Mouse (Mus musculus) B cell, adult (primary cell): ENCODE measurements around the gene Baiap3. TPM values are rescaled to one million over a fixed set of nuclear protein-coding genes. Genes with fewer than 3 reads are reported as not detected.

Source experiments
- total RNA-seq: library from RNA; stranded (reverse); gene quantifications from 4 replicates; pipeline ENCODE4 v1.2.4, GENCODE M21; 2023; ENCODE audit not compliant: inconsistent age

Baiap3 gene
- total RNA-seq, result 0.54 to 2.4 TPM (median 1.2 TPM) in 4 replicates

DNA sequence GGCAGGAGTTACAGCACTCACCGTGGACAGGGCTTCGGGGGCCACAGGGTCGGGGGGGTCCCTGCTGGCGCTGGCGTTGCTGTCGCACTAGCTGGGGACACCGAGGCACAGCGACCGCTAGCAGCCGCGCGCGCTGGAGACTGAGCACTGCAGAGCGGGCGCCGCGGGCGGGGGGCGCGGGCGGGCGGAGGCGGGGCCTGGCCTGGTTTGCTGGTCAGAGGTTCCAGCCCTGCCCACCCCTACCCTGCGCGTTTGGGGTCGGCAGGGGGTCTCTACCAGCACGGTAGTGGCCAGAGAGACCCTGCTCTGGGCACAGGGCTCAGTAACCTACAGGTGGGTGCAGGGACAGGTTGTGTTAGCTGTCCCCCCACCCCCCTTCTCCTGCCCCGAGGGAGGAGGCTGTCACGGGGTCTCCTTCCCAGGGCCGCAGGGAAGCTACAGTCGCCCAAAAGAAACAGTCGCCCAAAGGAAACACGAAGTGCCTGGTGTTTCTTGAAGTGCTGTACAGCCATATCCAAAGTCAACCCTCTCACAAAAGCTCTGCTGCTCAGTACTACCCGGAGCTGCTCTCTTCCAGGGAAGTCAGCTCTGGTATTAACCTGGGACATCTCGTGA is at the start of gene Baiap3:
Gene Baiap3 (minus strand): TSS at position 225 of the 615 bp plus-strand sequence.

DNA sequence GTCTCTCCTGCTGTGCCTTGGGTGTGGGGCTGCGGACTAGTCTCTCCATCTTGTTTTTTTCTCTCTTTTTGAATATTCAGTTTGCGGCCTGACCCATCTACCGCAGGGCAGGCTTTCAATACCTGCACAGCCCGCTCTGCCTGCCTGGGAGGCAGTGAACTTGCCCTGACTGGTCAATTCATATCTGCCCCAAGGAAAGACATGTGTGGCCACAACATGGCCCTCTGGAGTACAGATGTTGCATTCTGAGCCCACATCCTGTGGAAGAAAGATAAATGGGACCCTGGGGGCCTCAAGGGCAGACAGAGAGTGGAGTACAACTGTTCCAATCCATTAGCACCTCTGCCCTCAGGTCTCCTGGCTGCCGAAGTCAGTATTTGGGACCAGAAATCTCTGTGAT is 41.9 kb upstream of the Baiap3 start, which contains the start of gene Prss34:
Gene Prss34 (plus strand): TSS at position 301 of the 400 bp plus-strand sequence.

GRCm38 (mm10) chr17:25274571-25275346 is 18.6 kb upstream of the Baiap3 start, which contains the start of gene Ube2i:
Gene Ube2i, minus strand, starts transcription at chr17:25274622.

GRCm38 (mm10) chr17:25239695-25240636 is 16.2 kb downstream of the Baiap3 start, which contains the start of the genes Gnptg and Tsr3:
Gene Gnptg, minus strand, starts transcription at chr17:25240124.
Gene Tsr3, plus strand, starts transcription at chr17:25240170.

Other genes with a start within 250 kb of the Baiap3 start
- 38.2 to 47.6 TPM (median 41.7 TPM) in 4 replicates for gene Cramp1l, start 240.6 kb downstream of the Baiap3 start, total RNA-seq
- 66.0 to 71.9 TPM (median 68.3 TPM) in 4 replicates for gene Ift140, start 240.3 kb downstream of the Baiap3 start, total RNA-seq
- not detected in 4 replicates for gene Tmem204, start 172.8 kb downstream of the Baiap3 start, total RNA-seq
- gene Telo2, start 140.4 kb downstream of the Baiap3 start, total RNA-seq, result 30.5 to 38.6 TPM (median 33.5 TPM) in 4 replicates
- not detected in 4 replicates for gene Ptx4, start 135.6 kb downstream of the Baiap3 start, total RNA-seq
- 41.6 to 51.0 TPM (median 43.7 TPM) in 4 replicates for gene Clcn7, start 123.0 kb downstream of the Baiap3 start, total RNA-seq
- gene Ccdc154, start 93.9 kb downstream of the Baiap3 start, total RNA-seq, result 0.29 to 0.42 TPM (median 0.36 TPM) in 3 of 4 replicates, not detected in the other
- not detected in 4 replicates for gene Gm38655, start 80.9 kb downstream of the Baiap3 start, total RNA-seq
- gene BC003965, start 71.8 kb downstream of the Baiap3 start, total RNA-seq, result 14.1 to 16.3 TPM (median 14.7 TPM) in 4 replicates
- 34.3 to 40.5 TPM (median 35.6 TPM) in 4 replicates for gene Unkl, start 68.0 kb downstream of the Baiap3 start, total RNA-seq
- 23.3 to 29.1 TPM (median 27.6 TPM) in 4 replicates for gene Gnptg, start 16.2 kb downstream of the Baiap3 start, total RNA-seq
- 14.8 to 19.8 TPM (median 15.4 TPM) in 4 replicates for gene Tsr3, start 16.2 kb downstream of the Baiap3 start, total RNA-seq
- gene Ube2i, start 18.3 kb upstream of the Baiap3 start, total RNA-seq, result 423 to 464 TPM (median 442 TPM) in 4 replicates
- not detected in 4 replicates for gene Prss34, start 42.0 kb upstream of the Baiap3 start, total RNA-seq
- not detected in 4 replicates for gene Prss28, start 52.3 kb upstream of the Baiap3 start, total RNA-seq
- not detected in 4 replicates for gene Prss29, start 62.3 kb upstream of the Baiap3 start, total RNA-seq
- not detected in 4 replicates for gene Tpsab1, start 89.2 kb upstream of the Baiap3 start, total RNA-seq
- not detected in 4 replicates for gene Tpsb2, start 109.9 kb upstream of the Baiap3 start, total RNA-seq
- gene Tpsg1, start 112.9 kb upstream of the Baiap3 start, total RNA-seq, result not detected in 4 replicates
- 5.3 to 10.7 TPM (median 7.8 TPM) in 4 replicates for gene Cacna1h, start 177.4 kb upstream of the Baiap3 start, total RNA-seq
- gene Tekt4, start 198.3 kb upstream of the Baiap3 start, total RNA-seq, result not detected in 4 replicates
- gene Sstr5, start 240.9 kb upstream of the Baiap3 start, total RNA-seq, result not detected in 4 replicates